Mouse (Mus musculus) MEL (cell line): Measurements from ENCODE around the gene Gpr18. TPM values are rescaled to one million over a fixed set of nuclear protein-coding genes. Genes with fewer than 3 reads are reported as not detected.
"Not testable (repeated sequence)": the region's sequence is repeated elsewhere in the genome, so short reads cannot be mapped to it uniquely, and the experiment has no call there.

ENCODE experiments used
- DNase-seq: peaks from one replicate; pipeline ENCODE4 v3.0.0; 2011; ENCODE audit warnings: low read depth, low spot score
- H3K27ac ChIP-seq: 2 replicates; pipeline ENCODE4 v1.5.1; 2012; ENCODE audit warnings: low read depth, mild to moderate bottlenecking, control low read depth, low read length, moderate library complexity; ENCODE audit not compliant: control insufficient read depth
- H3K27me3 ChIP-seq, 2 experiments: fragments of 150-350 bp in 1 of 2; sonication (generic) in 1 of 2; 2 replicates each; pipeline ENCODE4 v1.6.1; 2012; ENCODE audit warnings: low read length in 2 of 2, mild to moderate bottlenecking in 2 of 2, improper control_type of control experiment in 1 of 2, moderate library complexity in 1 of 2; ENCODE audit not compliant: insufficient read depth in 2 of 2, control insufficient read depth in 1 of 2
- H3K36me3 ChIP-seq, 2 experiments: 2 replicates each; pipeline ENCODE4 v1.6.1; 2012 to 2014; ENCODE audit warnings: low read length in 2 of 2, improper control_type of control experiment in 1 of 2, inconsistent platforms in 1 of 2, mild to moderate bottlenecking in 1 of 2; ENCODE audit not compliant: insufficient read depth in 2 of 2, control insufficient read depth in 1 of 2
- H3K4me1 ChIP-seq, 2 experiments: fragments of 150-350 bp in 1 of 2; sonication (generic) in 1 of 2; 2 replicates each; pipeline ENCODE4 v1.6.1; 2012; ENCODE audit warnings: low read length in 2 of 2, improper control_type of control experiment in 1 of 2, mild to moderate bottlenecking in 1 of 2; ENCODE audit not compliant: insufficient read depth in 2 of 2, control insufficient read depth in 1 of 2
- H3K4me3 ChIP-seq, 2 experiments: fragments of 150-350 bp in 1 of 2; sonication (generic) in 1 of 2; 2 replicates each; pipeline ENCODE4 v1.5.1; 2012; ENCODE audit warnings: low read depth in 2 of 2, low read length in 2 of 2, mild to moderate bottlenecking in 2 of 2, moderate library complexity in 2 of 2, control low read depth in 1 of 2, improper control_type of control experiment in 1 of 2; ENCODE audit not compliant: control insufficient read depth in 1 of 2, insufficient read depth in 1 of 2
- H3K79me2 ChIP-seq: 2 replicates; pipeline ENCODE4 v1.6.1; 2012; ENCODE audit warnings: mild to moderate bottlenecking, low read length, moderate library complexity; ENCODE audit not compliant: control insufficient read depth, poor library complexity, insufficient read depth
- H3K9ac ChIP-seq: 2 replicates; pipeline ENCODE4 v1.6.1; 2012; ENCODE audit warnings: low read depth, mild to moderate bottlenecking, control low read depth, low read length, moderate library complexity; ENCODE audit not compliant: control insufficient read depth, poor library complexity, severe bottlenecking
- H3K9me3 ChIP-seq: fragments of 150-350 bp; sonication (generic); replicated peaks from 2 replicates; pipeline ENCODE4 v1.6.1; 2012; ENCODE audit warnings: mild to moderate bottlenecking, low read length, improper control_type of control experiment, moderate library complexity; ENCODE audit not compliant: insufficient read depth
- CTCF ChIP-seq, 3 experiments: IDR thresholded peaks in 2 of 3; conservative IDR thresholded peaks in 1 of 3; 2 replicates each; pipeline ENCODE4 v1.5.1; 2011 to 2012; ENCODE audit warnings: low read length in 3 of 3, low read depth in 2 of 3, mild to moderate bottlenecking in 2 of 3, improper control_type of control experiment in 1 of 3, inconsistent platforms in 1 of 3, mixed read lengths in 1 of 3, moderate library complexity in 1 of 3; ENCODE audit not compliant: control insufficient read depth in 1 of 3, insufficient read depth in 1 of 3, poor library complexity in 1 of 3, severe bottlenecking in 1 of 3
- EP300 ChIP-seq, 2 experiments: IDR thresholded peaks; 2 replicates each; pipeline ENCODE4 v1.6.1; 2011; ENCODE audit warnings: improper control_type of control experiment in 2 of 2, low read length in 2 of 2, low read depth in 1 of 2, mild to moderate bottlenecking in 1 of 2
- GABPA ChIP-seq: IDR thresholded peaks from 2 replicates; pipeline ENCODE4 v1.6.1; 2012; ENCODE audit warnings: low read depth, mild to moderate bottlenecking, inconsistent platforms, low read length, improper control_type of control experiment, moderate library complexity
- MAX ChIP-seq: IDR thresholded peaks from 2 replicates; pipeline ENCODE4 v1.6.1; 2011; ENCODE audit warnings: low read length, improper control_type of control experiment
- MAZ ChIP-seq: IDR thresholded peaks from 2 replicates; pipeline ENCODE4 v1.6.1; 2012; ENCODE audit warnings: low read depth, mild to moderate bottlenecking, inconsistent platforms, low read length, improper control_type of control experiment
- NELFE ChIP-seq: IDR thresholded peaks from 2 replicates; pipeline ENCODE4 v1.6.1; 2011; ENCODE audit warnings: low read depth, low read length, improper control_type of control experiment
- NRF1 ChIP-seq: IDR thresholded peaks from 2 replicates; pipeline ENCODE4 v1.6.1; 2014; ENCODE audit warnings: low read depth, mild to moderate bottlenecking, inconsistent platforms, low read length, improper control_type of control experiment, moderate library complexity; ENCODE audit not compliant: poor library complexity, insufficient read depth, severe bottlenecking
- POLR2AphosphoS5 ChIP-seq: IDR thresholded peaks from 2 replicates; pipeline ENCODE4 v1.6.1; 2012; ENCODE audit warnings: low read depth, borderline replicate concordance, mild to moderate bottlenecking, inconsistent platforms, low read length, moderate library complexity, mixed read lengths
- RAD21 ChIP-seq: IDR thresholded peaks from 2 replicates; pipeline ENCODE4 v1.6.1; 2011; ENCODE audit warnings: mild to moderate bottlenecking, low read depth, low read length, improper control_type of control experiment
- RCOR1 ChIP-seq: IDR thresholded peaks from 2 replicates; pipeline ENCODE4 v1.6.1; 2012; ENCODE audit warnings: low read depth, mild to moderate bottlenecking, inconsistent platforms, low read length, improper control_type of control experiment
- SIN3A ChIP-seq: IDR thresholded peaks from 2 replicates; pipeline ENCODE4 v1.6.1; 2012; ENCODE audit warnings: low read length, improper control_type of control experiment, inconsistent platforms
- SMC3 ChIP-seq: IDR thresholded peaks from 2 replicates; pipeline ENCODE4 v1.6.1; 2011; ENCODE audit warnings: low read depth, low read length, improper control_type of control experiment
- UBTF ChIP-seq: IDR thresholded peaks from 2 replicates; pipeline ENCODE4 v1.6.1; 2012; ENCODE audit warnings: low read depth, mild to moderate bottlenecking, inconsistent platforms, low read length, improper control_type of control experiment, moderate library complexity, borderline replicate concordance; ENCODE audit not compliant: insufficient read depth
- USF1 ChIP-seq: IDR thresholded peaks from 2 replicates; pipeline ENCODE4 v1.6.1; 2014; ENCODE audit warnings: low read depth, mild to moderate bottlenecking, inconsistent platforms, low read length, improper control_type of control experiment, moderate library complexity
- ZC3H11A ChIP-seq: IDR thresholded peaks from 2 replicates; pipeline ENCODE4 v1.6.1; 2012; ENCODE audit warnings: low read depth, mild to moderate bottlenecking, inconsistent platforms, low read length, improper control_type of control experiment
- ZNF384 ChIP-seq: IDR thresholded peaks from 2 replicates; pipeline ENCODE4 v1.6.1; 2012; ENCODE audit warnings: low read depth, mild to moderate bottlenecking, inconsistent platforms, low read length, improper control_type of control experiment
- polyA plus RNA-seq, 2 experiments: library from polyadenylated mRNA; stranded (reverse) in 1 of 2; unstranded in 1 of 2; fragments of >175 nt in 1 of 2; fragments of >200 nt in 1 of 2; gene quantifications; 2 replicates each; pipeline versions ENCODE4 v1.2.1 to v1.2.4; 2012; ENCODE audit warnings: low replicate concordance in 2 of 2, low read depth in 1 of 2; ENCODE audit not compliant: insufficient read length in 2 of 2, insufficient read depth in 1 of 2, missing spikeins in 1 of 2
- total RNA-seq: library from RNA; depleted of rRNA; stranded (reverse); fragments of 300-350 nt; gene quantifications from 2 replicates; pipeline ENCODE4 v1.2.3, GENCODE M21; 2012; rRNA removed

Gene Gpr18
- total and polyA plus RNA-seq, 3 experiments = 0.06 to 0.15 TPM; not detected in 1

GRCm38 (mm10) chr14:121866574-121866973, 49.0 kb downstream of the Gpr18 start:
- Histone ChIP-seq H3K9me3 (no peaks in the 10 kb centered on the region), H3K9ac (no peak overlapping the region), H3K79me2 (no peaks in the 10 kb centered on the region), H3K36me3 (peaks cover 0 to 6% of the 10 kb centered on the region in 2 experiments; a peak in 2 of 4 replicates), H3K27me3 (no peaks in the 10 kb centered on the region), H3K27ac (no peak overlapping the region), H3K4me3 (no peak overlapping the region), H3K4me1 (0 out of 4 replicates have a peak, but pooled peaks cover 0 to 6% of the 10 kb centered on the region in 2 experiments)
- no peak for DNase-seq
- TF ChIP-seq USF1 (no peak), CTCF (IDR thresholded peaks at IDR 0.05 in 2 of 3, conservative IDR thresholded peaks at IDR 0.05 in 1 of 3; ENCODE audit: control insufficient read depth in 1 of 3, insufficient read depth in 1 of 3, low read depth in 2 of 3, low read length in 3 of 3, poor library complexity in 1 of 3, severe bottlenecking in 1 of 3) (no peak), MAX (no peak), NELFE (no peak), SIN3A (no peak), POLR2AphosphoS5 (no peak), ZNF384 (no peak), GABPA (no peak), NRF1 (no peak), SMC3 (no peak), UBTF (no peak), RCOR1 (no peak), MAZ (no peak), EP300 (IDR thresholded peaks at IDR 0.05; ENCODE audit: low read depth in 1 of 2, low read length in 2 of 2) (no peak)

GRCm38 (mm10) chr14:121865162-121865561, 50.4 kb downstream of the Gpr18 start:
- 0 out of 2 replicates have a peak, but pooled peaks have one; percentile 15 for TF ChIP-seq SIN3A
- peak; percentile 62; the same call in 1 of the 2 replicates for TF ChIP-seq ZC3H11A
- TF ChIP-seq SMC3 = peak; percentile 69
- TF ChIP-seq RAD21 = peak; percentile 88
- TF ChIP-seq CTCF (IDR thresholded peaks at IDR 0.05 in 2 of 3, conservative IDR thresholded peaks at IDR 0.05 in 1 of 3; ENCODE audit: control insufficient read depth in 1 of 3, insufficient read depth in 1 of 3, low read depth in 2 of 3, low read length in 3 of 3, poor library complexity in 1 of 3, severe bottlenecking in 1 of 3) = peak; percentile 75 to 83 (median 76)
- TF ChIP-seq, all 39 proteins: peak for 5; not testable (repeated sequence) for 34
- not testable (repeated sequence) for H3K9me3 ChIP-seq, H3K27me3 ChIP-seq, H3K4me1 ChIP-seq, H3K4me3 ChIP-seq, H3K36me3 ChIP-seq, H3K9ac ChIP-seq, H3K27ac ChIP-seq, H3K79me2 ChIP-seq
- peak; percentile 79 for DNase-seq

Other genes with a start within 250 kb of the Gpr18 start
- gene Dock9, start 117.9 kb downstream of the Gpr18 start, total RNA-seq = 5.6 and 6.3 TPM in 2 replicates
- gene Dock9, start 117.9 kb downstream of the Gpr18 start, polyA plus RNA-seq = 1 to 10 TPM in 1 of 2 experiments, not detected in 1; 9.4 TPM
- gene Ubac2, start 37.2 kb downstream of the Gpr18 start, total RNA-seq = 30.5 and 32.9 TPM in 2 replicates
- 10 to 100 TPM in 1 of 2 experiments, not detected in 1; 44.8 TPM for gene Ubac2, start 37.2 kb downstream of the Gpr18 start, polyA plus RNA-seq
- gene Gpr183, start 49.4 kb upstream of the Gpr18 start, total RNA-seq = 0.04 and 0.07 TPM in 2 replicates
- gene Gpr183, start 49.4 kb upstream of the Gpr18 start, polyA plus RNA-seq = under 1 TPM in 1 of 2 experiments, not detected in 1; 0.06 TPM
- gene Timm8a2, start 118.9 kb upstream of the Gpr18 start, total RNA-seq = not detected in 2 replicates
- under 1 TPM in 1 of 2 experiments, not detected in 1; 0.18 TPM for gene Timm8a2, start 118.9 kb upstream of the Gpr18 start, polyA plus RNA-seq
- 55.8 and 59.6 TPM in 2 replicates for gene Tm9sf2, start 191.3 kb upstream of the Gpr18 start, total RNA-seq
- gene Tm9sf2, start 191.3 kb upstream of the Gpr18 start, polyA plus RNA-seq = 10 to 100 TPM in 1 of 2 experiments, not detected in 1; 62.7 TPM